Mouse (Mus musculus): Measurements from ENCODE around the gene Kctd17. TPM values are rescaled to one million over a fixed set of nuclear protein-coding genes. Genes with fewer than 3 reads are reported as not detected.
A peak's percentile ranks its signal among the peaks of the same experiment; 100 is the strongest.

Kctd17 gene
- polyA plus RNA-seq, 1 experiment from 2014 or later, result 10.0 TPM

GRCm38 (mm10) chr15:78449694-78450418 lies 21.5 kb downstream of the Kctd17 start:
- no peaks in the 10 kb centered on the region for H3K79me2 ChIP-seq (ENCODE audit: inconsistent target)
- peak overlapping the region; percentile 48 for H3K27ac ChIP-seq
- no peak overlapping the region for H3K4me3 ChIP-seq (ENCODE audit: inconsistent target)
- 15% methylated on average over 6 of the region's 7 CpGs for WGBS (ENCODE audit: missing documents)
- no peaks in the 10 kb centered on the region for H3K36me3 ChIP-seq (ENCODE audit: inconsistent target)

- no peaks in the 10 kb centered on the region for H3K36me3 ChIP-seq (ENCODE audit: inconsistent target)
- 77% methylated on average over 6 of the region's 6 CpGs for WGBS (ENCODE audit: missing documents)
- no peaks in the 10 kb centered on the region for H3K79me2 ChIP-seq (ENCODE audit: inconsistent target)
- H3K27ac ChIP-seq, result peak overlapping the region; percentile 48
- no peak overlapping the region for H3K4me3 ChIP-seq (ENCODE audit: inconsistent target)
Observed at GRCm38 (mm10) chr15:78450419-78450768, 22.0 kb downstream of the Kctd17 start.

- Histone ChIP-seq H3K4me3 (ENCODE audit: inconsistent target) (no peak overlapping the region), H3K79me2 (ENCODE audit: inconsistent target) (no peaks in the 10 kb centered on the region), H3K27ac (no peak overlapping the region), H3K36me3 (ENCODE audit: inconsistent target) (no peaks in the 10 kb centered on the region)
- 57% methylated on average over 2 of the region's 2 CpGs for WGBS (ENCODE audit: missing documents)
Observed at GRCm38 (mm10) chr15:78451201-78451600, 22.8 kb downstream of the Kctd17 start.

- 97% methylated on average over 3 of the region's 3 CpGs for WGBS (ENCODE audit: missing documents)
- Histone ChIP-seq H3K79me2 (ENCODE audit: inconsistent target) (no peaks in the 10 kb centered on the region), H3K27ac (no peak overlapping the region), H3K36me3 (ENCODE audit: inconsistent target) (no peaks in the 10 kb centered on the region), H3K4me3 (ENCODE audit: inconsistent target) (no peak overlapping the region)
Observed at GRCm38 (mm10) chr15:78452929-78453328, 24.6 kb downstream of the Kctd17 start.

GRCm38 (mm10) chr15:78455168-78455567 lies 26.8 kb downstream of the Kctd17 start:
- H3K27ac ChIP-seq, result no peak overlapping the region
- H3K4me3 ChIP-seq (ENCODE audit: inconsistent target), result no peak overlapping the region
- H3K79me2 ChIP-seq (ENCODE audit: inconsistent target), result no peaks in the 10 kb centered on the region
- whole genome bisulfite sequencing (ENCODE audit: missing documents), result 63% methylated on average over 4 of the region's 4 CpGs
- no peaks in the 10 kb centered on the region for H3K36me3 ChIP-seq (ENCODE audit: inconsistent target)

- no peak overlapping the region for H3K27ac ChIP-seq
- no peak overlapping the region for H3K4me3 ChIP-seq (ENCODE audit: inconsistent target)
- WGBS (ENCODE audit: missing documents), result 88% methylated on average over 6 of the region's 7 CpGs
- no peaks in the 10 kb centered on the region for H3K36me3 ChIP-seq (ENCODE audit: inconsistent target)
- no peaks in the 10 kb centered on the region for H3K79me2 ChIP-seq (ENCODE audit: inconsistent target)
Observed at GRCm38 (mm10) chr15:78456051-78456450, 27.7 kb downstream of the Kctd17 start.

- no peak overlapping the region for H3K4me3 ChIP-seq (ENCODE audit: inconsistent target)
- H3K36me3 ChIP-seq (ENCODE audit: inconsistent target), result no peaks in the 10 kb centered on the region
- 82% methylated on average over 10 of the region's 10 CpGs for WGBS (ENCODE audit: missing documents)
- H3K79me2 ChIP-seq (ENCODE audit: inconsistent target), result no peaks in the 10 kb centered on the region
- H3K27ac ChIP-seq, result no peak overlapping the region
Observed at GRCm38 (mm10) chr15:78457193-78457592, 28.8 kb downstream of the Kctd17 start.

- Histone ChIP-seq H3K36me3 (ENCODE audit: inconsistent target) (no peaks in the 10 kb centered on the region), H3K79me2 (ENCODE audit: inconsistent target) (no peaks in the 10 kb centered on the region), H3K4me3 (ENCODE audit: inconsistent target) (no peak overlapping the region), H3K27ac (no peak overlapping the region)
- WGBS (ENCODE audit: missing documents), result 5% methylated on average over 2 of the region's 2 CpGs
Observed at GRCm38 (mm10) chr15:78462981-78463380, 34.6 kb downstream of the Kctd17 start.

- Histone ChIP-seq H3K36me3 (ENCODE audit: inconsistent target) (no peaks in the 10 kb centered on the region), H3K27ac (no peak overlapping the region), H3K4me3 (ENCODE audit: inconsistent target) (no peak overlapping the region), H3K79me2 (ENCODE audit: inconsistent target) (no peaks in the 10 kb centered on the region)
- 46% methylated on average over 6 of the region's 6 CpGs for WGBS (ENCODE audit: missing documents)
Observed at GRCm38 (mm10) chr15:78466809-78467208, 38.4 kb downstream of the Kctd17 start.

- 94% methylated on average over 6 of the region's 7 CpGs for WGBS (ENCODE audit: missing documents)
- H3K27ac ChIP-seq, result no peak overlapping the region
- H3K79me2 ChIP-seq (ENCODE audit: inconsistent target), result no peaks in the 10 kb centered on the region
- H3K4me3 ChIP-seq (ENCODE audit: inconsistent target), result no peak overlapping the region
- no peaks in the 10 kb centered on the region for H3K36me3 ChIP-seq (ENCODE audit: inconsistent target)
Observed at GRCm38 (mm10) chr15:78467570-78467969, 39.2 kb downstream of the Kctd17 start.

- no peak within 1 kb of the TSS for H3K4me3 ChIP-seq (ENCODE audit: inconsistent target)
- 86% methylated on average over 7 of the region's 7 CpGs for WGBS (ENCODE audit: missing documents)
- no peaks in the 10 kb centered on the region for H3K36me3 ChIP-seq (ENCODE audit: inconsistent target)
- no peak within 1 kb of the TSS for H3K27ac ChIP-seq
- no peaks in the 10 kb centered on the region for H3K79me2 ChIP-seq (ENCODE audit: inconsistent target)
Observed at GRCm38 (mm10) chr15:78468379-78468937, 40.1 kb downstream of the Kctd17 start, which contains the start of gene Tmprss6. TSS of gene Tmprss6 (minus strand) at chr15:78468634.

GRCm38 (mm10) chr15:78470495-78471276 lies 42.3 kb downstream of the Kctd17 start:
- Histone ChIP-seq H3K79me2 (ENCODE audit: inconsistent target) (no peaks in the 10 kb centered on the region), H3K4me3 (ENCODE audit: inconsistent target) (no peak overlapping the region), H3K36me3 (ENCODE audit: inconsistent target) (no peaks in the 10 kb centered on the region), H3K27ac (no peak overlapping the region)
- WGBS (ENCODE audit: missing documents), result 90% methylated on average over 3 of the region's 4 CpGs

GRCm38 (mm10) chr15:78471902-78472301 lies 43.5 kb downstream of the Kctd17 start:
- no peaks in the 10 kb centered on the region for H3K36me3 ChIP-seq (ENCODE audit: inconsistent target)
- H3K4me3 ChIP-seq (ENCODE audit: inconsistent target), result no peak overlapping the region
- H3K27ac ChIP-seq, result no peak overlapping the region
- H3K79me2 ChIP-seq (ENCODE audit: inconsistent target), result no peaks in the 10 kb centered on the region
- WGBS (ENCODE audit: missing documents), result 46% methylated on average over 7 of the region's 7 CpGs

GRCm38 (mm10) chr15:78473442-78473841 lies 45.1 kb downstream of the Kctd17 start:
- 91% methylated on average over 6 of the region's 6 CpGs for WGBS (ENCODE audit: missing documents)
- Histone ChIP-seq H3K4me3 (ENCODE audit: inconsistent target) (no peak overlapping the region), H3K36me3 (ENCODE audit: inconsistent target) (no peaks in the 10 kb centered on the region), H3K27ac (no peak overlapping the region), H3K79me2 (ENCODE audit: inconsistent target) (no peaks in the 10 kb centered on the region)

GRCm38 (mm10) chr15:78475604-78476031 lies 47.3 kb downstream of the Kctd17 start:
- WGBS (ENCODE audit: missing documents), result 29% methylated on average over 3 of the region's 3 CpGs
- Histone ChIP-seq H3K36me3 (ENCODE audit: inconsistent target) (no peaks in the 10 kb centered on the region), H3K4me3 (ENCODE audit: inconsistent target) (no peak overlapping the region), H3K79me2 (ENCODE audit: inconsistent target) (no peaks in the 10 kb centered on the region), H3K27ac (no peak overlapping the region)

All from macrophage (primary cell).